Mouse (Mus musculus): ENCODE measurements around the gene Kat2b. TPM values are rescaled to one million over a fixed set of nuclear protein-coding genes. Genes with fewer than 3 reads are reported as not detected.

Gene Kat2b
- total and polyA plus RNA-seq, 3 experiments = 2.4 to 52.2 (median 27.1) TPM

DNA sequence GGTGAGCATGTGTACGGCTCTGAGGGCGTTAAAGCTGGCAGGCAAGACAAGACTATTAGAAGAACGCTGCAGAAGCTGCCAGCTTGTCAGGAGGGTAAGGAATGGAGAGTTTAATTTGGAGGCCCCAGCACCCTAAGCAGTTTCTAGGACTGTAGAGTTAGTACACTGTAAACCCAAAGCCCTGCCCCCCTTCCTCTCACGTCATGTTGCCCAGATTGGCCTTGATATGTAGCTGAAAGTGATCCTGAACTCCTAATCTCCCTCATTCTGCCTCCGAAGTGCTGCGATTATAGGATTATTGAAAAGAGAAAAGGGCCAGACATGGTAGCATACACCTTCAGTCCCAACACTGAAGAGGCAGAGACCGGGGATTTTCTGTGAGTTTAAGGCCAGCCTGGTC is 16.1 kb downstream of the Kat2b start:
- Histone ChIP-seq H3K9me3 (replicated peaks) (no peaks in the 10 kb centered on the region), H3K4me3 (ENCODE audit: low read depth, low read length) (no peak overlapping the region), H3K27me3 (ENCODE audit: insufficient read depth, low read length) (no peaks in the 10 kb centered on the region), H3K4me1 (ENCODE audit: insufficient read depth, low read depth, low read length) (peaks cover 55% of the 10 kb centered on the region), H3K36me3 (replicated peaks) (peaks cover 44% of the 10 kb centered on the region)
- TF ChIP-seq GATA1 (IDR thresholded peaks at IDR 0.05; ENCODE audit: borderline replicate concordance, low read length) (no peak), TAL1 (conservative IDR thresholded peaks at IDR 0.05; ENCODE audit: low read depth, low read length) (no peak), CTCF (IDR thresholded peaks at IDR 0.05; ENCODE audit: low read depth, low read length) (no peak)
- no peak for DNase-seq (ENCODE audit: low spot score)
- no peak for ATAC-seq (ENCODE audit: extremely low read depth, insufficient number of reproducible peaks, low FRiP score, poor library complexity, severe bottlenecking)

DNA sequence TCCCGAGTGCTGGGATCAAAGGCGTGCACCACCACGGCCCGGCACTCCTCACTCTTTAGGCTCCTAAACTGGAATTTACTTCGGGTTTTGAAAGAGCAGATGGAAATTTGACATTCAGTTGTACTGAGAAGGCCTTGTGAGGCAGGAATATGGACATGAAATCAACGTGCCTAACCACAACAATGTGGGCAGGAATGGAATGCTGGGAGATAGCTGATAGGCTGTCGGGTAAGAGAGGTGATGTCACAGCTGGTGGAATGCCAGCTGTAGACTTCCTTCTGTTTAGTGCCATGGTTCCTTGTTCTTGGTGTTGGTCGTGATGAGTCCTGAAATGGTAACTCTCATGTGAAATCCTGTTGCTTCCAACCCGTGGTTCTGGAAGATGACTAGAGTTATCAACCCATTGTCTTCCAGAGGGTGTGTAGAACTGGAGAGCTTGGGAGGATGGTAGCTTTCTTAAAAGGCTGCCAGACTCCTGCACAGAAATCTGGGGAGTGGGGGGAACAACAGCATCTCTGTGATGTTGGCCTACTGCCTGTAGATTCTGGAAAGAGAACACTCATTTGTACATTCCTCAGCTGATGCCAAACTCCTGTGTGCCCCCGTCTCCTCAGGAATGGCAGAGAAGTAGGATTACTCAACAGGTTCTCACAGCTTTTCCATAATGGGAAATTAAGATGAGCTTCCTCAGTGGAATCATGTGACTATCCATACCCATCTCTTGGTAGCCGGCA is 17.4 kb downstream of the Kat2b start:
- DNase-seq (ENCODE audit: low spot score) (no peak), ATAC-seq (ENCODE audit: extremely low read depth, insufficient number of reproducible peaks, low FRiP score, poor library complexity, severe bottlenecking) (no peak)
- Histone ChIP-seq H3K27me3 (ENCODE audit: insufficient read depth, low read length) (no peaks in the 10 kb centered on the region), H3K9me3 (replicated peaks) (no peaks in the 10 kb centered on the region), H3K4me1 (ENCODE audit: insufficient read depth, low read depth, low read length) (peaks cover 54% of the 10 kb centered on the region), H3K4me3 (ENCODE audit: low read depth, low read length) (no peak overlapping the region), H3K36me3 (replicated peaks) (peaks cover 43% of the 10 kb centered on the region)
- TF ChIP-seq GATA2 (IDR thresholded peaks at IDR 0.05; ENCODE audit: borderline replicate concordance, low read depth, low read length) (no peak), TAL1 (conservative IDR thresholded peaks at IDR 0.05; ENCODE audit: low read depth, low read length) (no peak), POLR2AphosphoS5 (IDR thresholded peaks at IDR 0.05; ENCODE audit: insufficient replicate concordance, low read depth, low read length) (no peak), CTCF (IDR thresholded peaks at IDR 0.05; ENCODE audit: low read depth, low read length) (no peak), GATA1 (IDR thresholded peaks at IDR 0.05; ENCODE audit: borderline replicate concordance, low read length) (no peak)

DNA sequence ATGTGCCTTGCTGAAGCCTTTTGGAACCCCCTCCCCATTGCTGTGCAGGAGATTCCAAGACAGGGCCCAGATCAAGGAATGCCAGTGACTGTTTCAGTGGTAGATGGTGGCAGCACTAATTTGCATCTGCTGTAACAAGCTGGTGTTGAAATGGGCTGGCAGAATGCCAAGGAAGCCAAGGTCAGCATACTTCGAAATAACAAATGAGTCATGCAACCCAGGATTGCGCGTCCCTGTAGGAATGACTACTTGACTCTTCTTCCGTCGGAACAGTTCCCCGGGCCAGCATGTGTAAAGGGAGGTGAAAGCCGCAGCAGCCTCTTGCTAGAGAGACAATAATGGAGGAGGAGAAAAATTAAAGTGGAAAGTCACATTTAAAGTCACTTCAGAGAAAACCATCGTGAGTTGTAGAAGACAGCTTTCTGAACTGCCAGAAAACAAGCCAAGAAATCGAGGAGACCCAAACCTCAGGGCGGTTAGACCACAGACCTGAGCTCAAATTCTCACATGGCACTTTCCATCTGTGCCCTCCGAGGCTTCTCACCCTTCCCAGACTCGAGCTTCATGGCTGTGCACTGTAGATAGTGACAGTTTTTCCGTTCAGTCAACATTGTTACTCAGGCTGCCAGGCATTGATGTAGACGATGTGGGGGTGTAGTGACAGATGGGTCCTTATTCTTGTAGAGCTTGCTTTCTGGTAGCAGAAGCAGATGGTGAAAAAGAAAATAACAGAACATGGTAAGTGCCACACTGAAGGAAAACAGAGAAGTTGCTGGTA is 20.6 kb downstream of the Kat2b start:
- Histone ChIP-seq H3K27me3 (ENCODE audit: insufficient read depth, low read length) (no peaks in the 10 kb centered on the region), H3K36me3 (replicated peaks) (peaks cover 42% of the 10 kb centered on the region), H3K4me3 (ENCODE audit: low read depth, low read length) (peak overlapping the region; percentile 50; the same call in 1 of the 2 replicates), H3K9me3 (replicated peaks) (no peaks in the 10 kb centered on the region), H3K4me1 (ENCODE audit: insufficient read depth, low read depth, low read length) (peaks cover 45% of the 10 kb centered on the region)
- DNase-seq (ENCODE audit: low spot score) = peak; percentile 61
- ATAC-seq (ENCODE audit: extremely low read depth, insufficient number of reproducible peaks, low FRiP score, poor library complexity, severe bottlenecking) = peak; percentile 91
- TF ChIP-seq GATA2 (IDR thresholded peaks at IDR 0.05; ENCODE audit: borderline replicate concordance, low read depth, low read length) (no peak), CTCF (IDR thresholded peaks at IDR 0.05; ENCODE audit: low read depth, low read length) (no peak), TAL1 (conservative IDR thresholded peaks at IDR 0.05; ENCODE audit: low read depth, low read length) (peak; percentile 77), GATA1 (IDR thresholded peaks at IDR 0.05; ENCODE audit: borderline replicate concordance, low read length) (no peak), POLR2AphosphoS5 (IDR thresholded peaks at IDR 0.05; ENCODE audit: insufficient replicate concordance, low read depth, low read length) (no peak)

DNA sequence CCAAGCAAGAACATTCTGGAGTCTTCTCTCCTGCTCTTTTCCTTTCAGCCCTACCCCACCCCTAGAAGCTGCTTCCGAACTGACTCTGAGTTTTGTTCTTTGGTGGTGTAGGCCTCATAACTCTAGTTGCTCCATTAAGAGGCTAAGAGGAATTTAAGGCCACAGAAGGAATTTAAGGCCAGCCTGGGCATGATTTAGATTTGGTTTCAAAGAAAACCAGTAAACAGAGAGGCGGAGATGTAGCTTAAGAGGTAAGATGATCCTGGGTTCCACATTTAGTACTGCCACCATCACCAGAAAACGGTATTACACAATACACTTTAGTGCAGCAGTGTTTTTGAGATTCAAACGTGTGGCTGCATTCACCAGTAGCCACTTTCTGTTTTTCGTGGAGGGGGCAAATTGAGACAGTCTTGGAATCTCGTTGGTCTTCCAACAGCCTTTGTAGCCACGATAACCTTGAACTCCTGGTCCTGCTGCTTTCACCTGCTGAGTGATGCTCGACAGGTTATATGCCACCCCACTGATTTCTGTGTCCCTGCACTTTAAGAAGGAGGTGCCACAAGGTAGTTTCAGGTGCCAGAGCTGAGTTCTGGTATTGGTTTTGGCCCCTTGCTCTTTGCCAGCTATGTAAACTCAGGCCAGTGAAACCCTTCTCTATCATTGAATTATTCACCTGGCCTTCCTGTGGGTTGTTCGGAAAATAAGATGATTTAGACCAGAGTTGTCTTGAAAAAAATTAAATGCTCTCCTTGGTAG is 21.6 kb downstream of the Kat2b start:
- Histone ChIP-seq H3K4me3 (ENCODE audit: low read depth, low read length) (no peak overlapping the region; the same call in 1 of the 2 replicates), H3K36me3 (replicated peaks) (peaks cover 35% of the 10 kb centered on the region), H3K9me3 (replicated peaks) (no peaks in the 10 kb centered on the region), H3K4me1 (ENCODE audit: insufficient read depth, low read depth, low read length) (peaks cover 45% of the 10 kb centered on the region), H3K27me3 (ENCODE audit: insufficient read depth, low read length) (no peaks in the 10 kb centered on the region)
- ATAC-seq (ENCODE audit: extremely low read depth, insufficient number of reproducible peaks, low FRiP score, poor library complexity, severe bottlenecking) (no peak), DNase-seq (ENCODE audit: low spot score) (no peak)
- TF ChIP-seq POLR2AphosphoS5 (IDR thresholded peaks at IDR 0.05; ENCODE audit: insufficient replicate concordance, low read depth, low read length) (no peak), TAL1 (conservative IDR thresholded peaks at IDR 0.05; ENCODE audit: low read depth, low read length) (no peak), CTCF (IDR thresholded peaks at IDR 0.05; ENCODE audit: low read depth, low read length) (no peak), GATA1 (IDR thresholded peaks at IDR 0.05; ENCODE audit: borderline replicate concordance, low read length) (no peak), GATA2 (IDR thresholded peaks at IDR 0.05; ENCODE audit: borderline replicate concordance, low read depth, low read length) (no peak)

DNA sequence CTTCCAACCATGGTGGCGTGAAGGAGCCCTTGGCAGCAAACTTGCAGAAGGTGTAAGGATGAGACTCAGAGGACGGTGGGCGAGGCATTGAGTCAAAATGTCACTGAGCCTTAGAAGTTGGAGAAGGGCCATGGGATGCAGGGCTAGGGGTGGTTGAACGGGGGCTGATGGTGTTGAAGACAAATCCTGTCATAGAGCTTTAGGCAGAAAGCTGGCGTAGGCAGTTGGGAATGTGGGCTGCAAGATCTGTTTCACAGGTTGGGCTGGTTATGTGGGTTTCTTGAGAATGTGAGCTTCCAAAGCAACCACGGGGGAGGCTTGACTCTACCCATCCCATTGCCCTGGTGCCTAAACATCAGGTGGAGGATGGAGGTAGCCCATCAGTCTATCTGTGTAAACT is 23.4 kb downstream of the Kat2b start:
- no peak for ATAC-seq (ENCODE audit: extremely low read depth, insufficient number of reproducible peaks, low FRiP score, poor library complexity, severe bottlenecking)
- peaks cover 55% of the 10 kb centered on the region for H3K4me1 ChIP-seq (ENCODE audit: insufficient read depth, low read depth, low read length)
- no peaks in the 10 kb centered on the region for H3K27me3 ChIP-seq (ENCODE audit: insufficient read depth, low read length)
- peaks cover 22% of the 10 kb centered on the region for H3K36me3 ChIP-seq (replicated peaks)
- H3K9me3 ChIP-seq (replicated peaks) = no peaks in the 10 kb centered on the region
- H3K4me3 ChIP-seq (ENCODE audit: low read depth, low read length) = no peak overlapping the region
- DNase-seq (ENCODE audit: low spot score) = no peak
- no peak for TF ChIP-seq TAL1 (conservative IDR thresholded peaks at IDR 0.05; ENCODE audit: low read depth, low read length)
- TF ChIP-seq GATA1 (IDR thresholded peaks at IDR 0.05; ENCODE audit: borderline replicate concordance, low read length) = no peak
- no peak for TF ChIP-seq CTCF (IDR thresholded peaks at IDR 0.05; ENCODE audit: low read depth, low read length)
- no peak for TF ChIP-seq POLR2AphosphoS5 (IDR thresholded peaks at IDR 0.05; ENCODE audit: insufficient replicate concordance, low read depth, low read length)
- no peak for TF ChIP-seq GATA2 (IDR thresholded peaks at IDR 0.05; ENCODE audit: borderline replicate concordance, low read depth, low read length)

DNA sequence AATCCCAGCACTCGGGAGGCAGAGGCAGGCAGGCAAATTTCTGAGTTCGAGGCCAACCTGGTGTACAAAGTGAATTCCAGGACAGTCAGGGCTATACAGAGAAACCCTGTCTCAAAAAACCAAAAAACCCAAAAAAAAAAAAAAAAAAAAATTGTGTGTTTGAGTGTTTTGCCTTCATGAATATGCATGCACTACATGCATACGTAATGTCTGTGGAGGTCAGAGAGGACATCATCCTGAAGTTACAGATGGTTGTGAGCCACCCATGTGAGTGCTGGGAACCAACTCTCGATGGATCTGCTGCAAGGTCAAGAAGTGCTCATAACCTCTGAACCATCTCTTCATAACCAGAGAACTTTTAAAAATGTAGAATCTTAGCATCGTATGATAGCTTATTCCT is 25.2 kb downstream of the Kat2b start:
- DNase-seq (ENCODE audit: low spot score) = no peak
- no peaks in the 10 kb centered on the region for H3K9me3 ChIP-seq (replicated peaks)
- H3K4me3 ChIP-seq (ENCODE audit: low read depth, low read length) = no peak overlapping the region
- H3K27me3 ChIP-seq (ENCODE audit: insufficient read depth, low read length) = no peaks in the 10 kb centered on the region
- no peak for TF ChIP-seq POLR2AphosphoS5 (IDR thresholded peaks at IDR 0.05; ENCODE audit: insufficient replicate concordance, low read depth, low read length)
- TF ChIP-seq GATA2 (IDR thresholded peaks at IDR 0.05; ENCODE audit: borderline replicate concordance, low read depth, low read length) = no peak
- no peak for TF ChIP-seq TAL1 (conservative IDR thresholded peaks at IDR 0.05; ENCODE audit: low read depth, low read length)
- TF ChIP-seq GATA1 (IDR thresholded peaks at IDR 0.05; ENCODE audit: borderline replicate concordance, low read length) = no peak
- TF ChIP-seq CTCF (IDR thresholded peaks at IDR 0.05; ENCODE audit: low read depth, low read length) = no peak
- H3K4me1 ChIP-seq (ENCODE audit: insufficient read depth, low read depth, low read length) = peaks cover 60% of the 10 kb centered on the region
- H3K36me3 ChIP-seq (replicated peaks) = peaks cover 19% of the 10 kb centered on the region
- ATAC-seq (ENCODE audit: extremely low read depth, insufficient number of reproducible peaks, low FRiP score, poor library complexity, severe bottlenecking) = no peak
